Mouse (Mus musculus): ENCODE measurements around the gene Gp5. TPM values are rescaled to one million over a fixed set of nuclear protein-coding genes. Genes with fewer than 3 reads are reported as not detected.
"Not testable (repeated sequence)": the region's sequence is repeated elsewhere in the genome, so short reads cannot be mapped to it uniquely, and the experiment has no call there.

The Gp5 gene
- 0.29 and 0.62 TPM in 2 replicates for polyA plus RNA-seq (2014; fragmentation: Nextera tagmentation; extraction: Ambion mirVana)

DNA sequence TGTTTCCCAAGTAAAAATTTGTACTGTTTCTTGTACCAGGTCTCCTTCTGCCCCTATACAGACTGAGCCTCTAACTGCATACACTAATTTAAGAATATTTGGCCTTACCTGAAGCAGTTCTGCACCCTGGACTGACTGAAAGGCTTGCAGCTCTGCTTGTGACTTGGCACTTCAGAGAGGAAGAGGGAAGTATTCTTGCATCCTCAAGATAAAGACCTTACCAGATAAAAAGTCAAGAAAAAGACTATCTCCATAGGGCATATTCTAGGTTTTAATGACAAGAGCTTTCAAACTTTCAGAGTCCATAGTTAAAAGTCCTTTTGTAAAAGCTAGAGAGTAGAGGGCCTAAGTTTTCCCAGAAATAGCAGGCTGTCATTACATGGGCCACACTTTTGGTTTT lies at the start of gene Gp5:
TSS of gene Gp5 (minus strand) at position 133 of the 400 bp plus-strand sequence.
- no peaks in the 10 kb centered on the region for H3K36me3 ChIP-seq (ENCODE audit: control insufficient read depth, insufficient read depth, low read length)
- no peak within 1 kb of the TSS for H3K9ac ChIP-seq (replicated peaks; ENCODE audit: low read depth, low read length)
- H3K4me2 ChIP-seq (ENCODE audit: low read depth, low read length), result peak within 1 kb of the TSS; percentile 93
- H3K4me1 ChIP-seq (ENCODE audit: control insufficient read depth, insufficient read depth, low read length), result peaks cover 12% of the 10 kb centered on the region
- H3K4me3 ChIP-seq (ENCODE audit: low read depth, low read length), result peak within 1 kb of the TSS; percentile 46; the same call in 1 of the 2 replicates
- no peaks in the 10 kb centered on the region for H3K9me3 ChIP-seq (ENCODE audit: control insufficient read depth, low read length)
- no peak for ATAC-seq (ENCODE audit: low read depth)
- H3K27me3 ChIP-seq (ENCODE audit: control insufficient read depth, insufficient read depth, low read length), result peaks cover 22% of the 10 kb centered on the region
- no peak within 1 kb of the TSS for H3K27ac ChIP-seq (ENCODE audit: low read depth, low read length)

DNA sequence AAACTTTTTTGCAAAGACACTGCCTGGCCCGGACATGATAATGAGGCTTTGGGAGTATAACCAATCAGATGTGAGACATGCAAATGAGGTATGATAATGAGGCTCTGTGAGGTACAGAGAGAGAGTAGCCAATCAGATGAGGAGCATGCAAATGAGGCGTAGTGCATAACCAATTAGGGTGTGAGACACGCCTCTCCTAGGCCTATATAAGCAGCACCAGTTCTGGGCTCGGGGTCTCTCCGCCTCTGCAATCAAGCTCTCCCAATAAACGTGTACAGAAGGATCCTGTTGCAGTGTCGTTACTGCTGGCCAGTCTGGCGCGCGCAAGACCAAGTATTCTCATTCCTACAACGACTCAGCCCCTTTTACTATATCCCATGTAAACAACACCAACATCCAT lies 42.9 kb upstream of the Gp5 start:
- H3K9ac ChIP-seq (replicated peaks; ENCODE audit: low read depth, low read length); H3K4me2 ChIP-seq (ENCODE audit: low read depth, low read length); H3K27me3 ChIP-seq (ENCODE audit: control insufficient read depth, insufficient read depth, low read length); ATAC-seq (ENCODE audit: low read depth); H3K27ac ChIP-seq (ENCODE audit: low read depth, low read length); H3K4me1 ChIP-seq (ENCODE audit: control insufficient read depth, insufficient read depth, low read length); H3K4me3 ChIP-seq (ENCODE audit: low read depth, low read length); H3K36me3 ChIP-seq (ENCODE audit: control insufficient read depth, insufficient read depth, low read length); H3K9me3 ChIP-seq (ENCODE audit: control insufficient read depth, low read length): not testable (repeated sequence)
- WGBS, result 94% methylated on average over 11 of the region's 11 CpGs

DNA sequence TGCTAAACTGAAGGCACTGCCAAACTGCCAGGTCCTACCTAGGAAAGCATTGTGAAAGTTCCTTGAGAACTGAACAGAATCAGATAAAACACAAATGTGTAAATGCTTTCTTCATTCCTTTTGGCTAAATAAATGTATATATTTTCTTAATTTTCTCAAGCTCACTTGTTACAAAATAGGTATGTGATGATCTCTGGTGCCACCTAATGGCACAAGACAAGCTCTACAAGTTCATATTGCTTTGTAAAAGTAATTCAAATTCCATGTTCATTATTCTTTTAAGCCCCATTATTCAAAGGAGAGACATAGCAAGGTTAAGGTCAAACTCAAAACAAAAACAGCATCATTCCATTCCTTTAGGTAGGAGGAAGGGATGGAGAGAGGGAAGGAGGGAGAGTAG lies 3.7 kb upstream of the Gp5 start:
- Histone ChIP-seq H3K4me2 (ENCODE audit: low read depth, low read length) (no peak overlapping the region), H3K9ac (replicated peaks; ENCODE audit: low read depth, low read length) (no peak overlapping the region), H3K27ac (ENCODE audit: low read depth, low read length) (no peak overlapping the region), H3K4me3 (ENCODE audit: low read depth, low read length) (no peak overlapping the region), H3K27me3 (ENCODE audit: control insufficient read depth, insufficient read depth, low read length) (peaks cover 12% of the 10 kb centered on the region), H3K4me1 (ENCODE audit: control insufficient read depth, insufficient read depth, low read length) (0 out of 2 replicates have a peak, but pooled peaks cover 3% of the 10 kb centered on the region), H3K36me3 (ENCODE audit: control insufficient read depth, insufficient read depth, low read length) (no peaks in the 10 kb centered on the region), H3K9me3 (ENCODE audit: control insufficient read depth, low read length) (no peaks in the 10 kb centered on the region)
- ATAC-seq (ENCODE audit: low read depth), result no peak

DNA sequence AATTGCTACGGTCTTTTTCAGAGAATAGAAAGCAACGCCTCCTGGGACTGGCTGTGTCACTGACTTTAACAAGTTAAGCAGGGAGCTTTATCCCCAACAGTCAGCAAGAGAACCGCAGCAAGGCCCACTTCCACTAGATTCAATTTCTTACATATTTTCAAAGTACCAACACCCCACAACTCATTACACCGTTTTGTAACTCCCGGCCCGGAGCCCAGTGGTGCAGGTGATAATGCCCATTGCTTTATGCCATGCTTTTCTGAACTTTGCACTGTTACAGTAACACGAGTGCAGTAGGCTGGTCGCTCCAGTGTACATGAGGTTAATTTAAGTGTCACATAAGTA lies 436 bp downstream of the Gp5 start:
- H3K4me2 ChIP-seq (ENCODE audit: low read depth, low read length), result no peak overlapping the region; the same call in 1 of the 2 replicates
- 55% methylated on average over 8 of the region's 8 CpGs for WGBS
- no peak overlapping the region for H3K27ac ChIP-seq (ENCODE audit: low read depth, low read length)
- H3K4me3 ChIP-seq (ENCODE audit: low read depth, low read length), result no peak overlapping the region
- no peak for ATAC-seq (ENCODE audit: low read depth)
- H3K27me3 ChIP-seq (ENCODE audit: control insufficient read depth, insufficient read depth, low read length), result peaks cover 22% of the 10 kb centered on the region
- H3K9me3 ChIP-seq (ENCODE audit: control insufficient read depth, low read length), result no peaks in the 10 kb centered on the region
- H3K9ac ChIP-seq (replicated peaks; ENCODE audit: low read depth, low read length), result no peak overlapping the region
- peaks cover 12% of the 10 kb centered on the region for H3K4me1 ChIP-seq (ENCODE audit: control insufficient read depth, insufficient read depth, low read length)
- H3K36me3 ChIP-seq (ENCODE audit: control insufficient read depth, insufficient read depth, low read length), result no peaks in the 10 kb centered on the region

DNA sequence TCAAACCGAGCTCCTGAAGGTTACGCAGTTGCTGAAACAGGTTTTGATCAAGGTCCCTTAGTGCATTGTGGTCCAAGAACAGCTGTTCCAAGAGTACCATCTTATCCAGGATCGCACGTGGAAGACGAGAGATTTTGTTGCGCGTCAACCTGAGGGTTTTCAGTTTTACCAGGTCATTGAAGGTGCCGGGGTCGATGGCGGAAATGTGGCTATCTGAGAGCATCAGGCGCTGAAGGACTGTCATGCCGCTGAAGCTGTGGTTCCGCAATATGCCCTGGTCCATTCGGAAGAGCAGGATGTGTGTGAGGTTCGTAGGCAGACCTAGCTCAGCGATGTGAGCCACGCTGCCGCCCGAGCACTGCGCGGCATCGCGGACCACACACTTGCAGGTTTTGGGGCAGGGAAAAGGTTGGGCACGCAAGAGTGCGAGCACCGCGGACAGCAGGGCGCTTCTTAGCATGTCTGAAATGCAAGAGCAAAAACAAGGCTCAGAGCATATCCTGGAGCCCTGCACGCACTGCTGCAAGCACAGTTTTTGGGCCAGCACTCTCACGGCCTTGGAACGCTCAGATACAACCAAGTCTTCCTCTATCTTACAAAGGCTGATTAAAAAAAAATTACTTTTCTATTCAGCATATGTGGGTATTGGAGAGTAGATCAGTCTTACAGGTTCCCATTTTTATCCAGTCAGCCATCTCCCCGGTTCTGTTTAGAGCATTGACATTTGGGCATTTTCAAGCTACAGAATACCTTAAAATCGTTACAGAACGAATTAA lies 996 bp downstream of the Gp5 start:
- Histone ChIP-seq H3K4me3 (ENCODE audit: low read depth, low read length) (peak overlapping the region; percentile 46), H3K9ac (replicated peaks; ENCODE audit: low read depth, low read length) (peak overlapping the region; percentile 56; the same call in 1 of the 2 replicates), H3K4me1 (ENCODE audit: control insufficient read depth, insufficient read depth, low read length) (peaks cover 12% of the 10 kb centered on the region), H3K4me2 (ENCODE audit: low read depth, low read length) (peak overlapping the region; percentile 93), H3K27me3 (ENCODE audit: control insufficient read depth, insufficient read depth, low read length) (peaks cover 22% of the 10 kb centered on the region), H3K9me3 (ENCODE audit: control insufficient read depth, low read length) (no peaks in the 10 kb centered on the region), H3K36me3 (ENCODE audit: control insufficient read depth, insufficient read depth, low read length) (no peaks in the 10 kb centered on the region), H3K27ac (ENCODE audit: low read depth, low read length) (no peak overlapping the region)
- 3% methylated on average over 34 of the region's 34 CpGs for WGBS
- ATAC-seq (ENCODE audit: low read depth), result peak; percentile 1; the same call in 1 of the 2 replicates

DNA sequence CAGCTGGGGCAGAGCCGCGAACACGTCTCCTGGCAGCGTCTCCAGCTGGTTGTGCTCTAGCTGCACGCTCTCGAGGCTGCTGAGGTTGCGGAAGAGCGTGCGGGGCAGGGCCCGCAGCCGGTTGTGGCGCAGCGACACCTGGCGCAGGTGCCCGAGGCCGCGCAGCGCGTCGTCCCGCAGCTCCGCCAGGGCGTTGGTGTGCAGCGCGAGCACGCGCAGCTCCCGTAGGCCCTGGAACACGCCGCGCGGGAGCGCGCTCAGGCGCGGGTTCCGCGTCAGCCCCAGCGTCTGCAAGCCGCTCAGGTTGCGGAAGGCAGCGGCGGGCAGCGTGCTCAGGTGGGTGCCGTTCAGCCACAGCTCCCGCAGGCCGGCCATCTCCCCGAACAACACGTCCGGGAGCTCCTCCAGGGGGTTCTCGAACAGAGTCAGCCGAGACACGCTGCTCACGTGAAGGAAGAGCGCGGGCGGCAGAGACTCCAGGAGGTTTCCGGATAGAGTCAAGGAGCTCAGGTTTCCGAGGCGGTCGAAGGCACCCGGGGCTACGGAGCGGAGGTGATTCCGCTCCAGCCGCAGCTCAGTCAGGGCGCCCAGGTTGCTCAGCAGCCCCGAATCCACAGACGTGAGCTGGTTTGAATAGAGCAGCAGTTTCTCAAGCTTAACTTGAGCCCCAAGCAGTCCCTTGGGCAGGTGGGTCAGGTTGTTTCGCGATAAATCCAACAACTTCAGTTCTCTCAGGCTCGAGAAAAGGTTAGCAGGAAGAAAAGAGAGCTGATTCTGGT lies 1.8 kb downstream of the Gp5 start:
- ATAC-seq (ENCODE audit: low read depth), result peak; percentile 82
- Histone ChIP-seq H3K27me3 (ENCODE audit: control insufficient read depth, insufficient read depth, low read length) (peaks cover 22% of the 10 kb centered on the region), H3K4me3 (ENCODE audit: low read depth, low read length) (peak overlapping the region; percentile 46), H3K36me3 (ENCODE audit: control insufficient read depth, insufficient read depth, low read length) (no peaks in the 10 kb centered on the region), H3K9me3 (ENCODE audit: control insufficient read depth, low read length) (no peaks in the 10 kb centered on the region), H3K4me2 (ENCODE audit: low read depth, low read length) (peak overlapping the region; percentile 93), H3K4me1 (ENCODE audit: control insufficient read depth, insufficient read depth, low read length) (peaks cover 12% of the 10 kb centered on the region), H3K27ac (ENCODE audit: low read depth, low read length) (no peak overlapping the region), H3K9ac (replicated peaks; ENCODE audit: low read depth, low read length) (peak overlapping the region; percentile 56)
- 1% methylated on average over 70 of the region's 72 CpGs for WGBS

DNA sequence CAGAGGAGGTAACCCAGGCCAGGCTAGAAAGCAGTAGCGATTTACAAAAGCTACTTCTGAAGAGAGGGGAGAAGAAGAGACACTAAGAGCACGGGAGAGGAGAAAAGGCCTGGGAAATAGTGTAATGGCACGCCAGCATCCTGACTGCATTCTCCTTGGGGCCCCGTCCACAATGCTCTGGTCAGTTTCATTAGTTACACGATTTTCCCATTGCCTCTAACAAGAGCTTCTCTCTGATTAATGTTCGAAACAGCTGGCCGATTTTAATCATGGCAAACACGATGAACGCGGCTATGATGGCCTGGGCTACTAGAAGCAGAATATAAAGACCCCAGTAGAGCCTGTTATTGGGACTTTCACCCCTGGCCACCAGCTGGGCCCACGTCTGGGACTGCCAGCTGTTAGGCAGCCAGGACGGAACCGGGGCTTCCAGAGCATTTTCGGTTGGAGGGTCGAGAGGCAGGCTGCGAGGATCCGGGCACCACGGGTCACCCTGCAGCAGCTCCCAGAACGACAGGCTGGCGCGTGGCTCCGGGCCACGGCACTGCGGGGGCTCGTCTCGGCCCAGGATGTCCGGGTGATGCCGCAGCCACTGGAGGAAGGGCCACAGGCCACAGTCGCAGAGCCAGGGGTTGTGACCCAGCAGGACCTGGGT lies 2.5 kb downstream of the Gp5 start:
- H3K36me3 ChIP-seq (ENCODE audit: control insufficient read depth, insufficient read depth, low read length), result no peaks in the 10 kb centered on the region
- whole genome bisulfite sequencing, result 9% methylated on average over 29 of the region's 29 CpGs
- H3K27me3 ChIP-seq (ENCODE audit: control insufficient read depth, insufficient read depth, low read length), result peaks cover 22% of the 10 kb centered on the region
- H3K9me3 ChIP-seq (ENCODE audit: control insufficient read depth, low read length), result no peaks in the 10 kb centered on the region
- peaks cover 12% of the 10 kb centered on the region for H3K4me1 ChIP-seq (ENCODE audit: control insufficient read depth, insufficient read depth, low read length)
- 0 out of 2 replicates have a peak, but pooled peaks have one; percentile 13 for ATAC-seq (ENCODE audit: low read depth)
- H3K4me2 ChIP-seq (ENCODE audit: low read depth, low read length), result peak overlapping the region; percentile 93
- peak overlapping the region; percentile 46 for H3K4me3 ChIP-seq (ENCODE audit: low read depth, low read length)
- no peak overlapping the region for H3K27ac ChIP-seq (ENCODE audit: low read depth, low read length)
- peak overlapping the region; percentile 56 for H3K9ac ChIP-seq (replicated peaks; ENCODE audit: low read depth, low read length)

DNA sequence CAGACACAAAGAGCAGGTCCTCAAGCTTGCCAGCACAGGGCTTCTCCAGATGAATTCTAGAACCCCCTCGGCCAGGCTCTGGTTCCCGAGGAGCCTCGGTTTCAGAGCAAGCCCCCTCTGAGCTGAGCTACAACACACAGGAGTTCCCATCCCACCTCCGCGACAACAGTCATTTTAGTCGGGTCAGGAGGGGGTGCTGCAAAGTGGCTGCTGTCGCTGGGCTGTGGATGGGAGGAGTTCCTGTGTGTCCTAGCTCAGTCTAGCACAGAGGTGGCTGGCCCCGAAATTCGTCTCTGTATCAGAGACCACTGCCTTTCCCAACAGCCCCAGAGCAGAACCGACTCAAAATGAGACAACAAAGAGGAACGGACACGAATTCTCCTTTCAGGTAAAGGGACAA lies 3.3 kb downstream of the Gp5 start:
- no peaks in the 10 kb centered on the region for H3K9me3 ChIP-seq (ENCODE audit: control insufficient read depth, low read length)
- no peak overlapping the region for H3K4me3 ChIP-seq (ENCODE audit: low read depth, low read length)
- ATAC-seq (ENCODE audit: low read depth), result no peak
- H3K27ac ChIP-seq (ENCODE audit: low read depth, low read length), result no peak overlapping the region
- H3K9ac ChIP-seq (replicated peaks; ENCODE audit: low read depth, low read length), result no peak overlapping the region
- H3K27me3 ChIP-seq (ENCODE audit: control insufficient read depth, insufficient read depth, low read length), result peaks cover 22% of the 10 kb centered on the region
- no peak overlapping the region for H3K4me2 ChIP-seq (ENCODE audit: low read depth, low read length)
- H3K36me3 ChIP-seq (ENCODE audit: control insufficient read depth, insufficient read depth, low read length), result no peaks in the 10 kb centered on the region
- WGBS, result 56% methylated on average over 12 of the region's 12 CpGs
- H3K4me1 ChIP-seq (ENCODE audit: control insufficient read depth, insufficient read depth, low read length), result peaks cover 12% of the 10 kb centered on the region

DNA sequence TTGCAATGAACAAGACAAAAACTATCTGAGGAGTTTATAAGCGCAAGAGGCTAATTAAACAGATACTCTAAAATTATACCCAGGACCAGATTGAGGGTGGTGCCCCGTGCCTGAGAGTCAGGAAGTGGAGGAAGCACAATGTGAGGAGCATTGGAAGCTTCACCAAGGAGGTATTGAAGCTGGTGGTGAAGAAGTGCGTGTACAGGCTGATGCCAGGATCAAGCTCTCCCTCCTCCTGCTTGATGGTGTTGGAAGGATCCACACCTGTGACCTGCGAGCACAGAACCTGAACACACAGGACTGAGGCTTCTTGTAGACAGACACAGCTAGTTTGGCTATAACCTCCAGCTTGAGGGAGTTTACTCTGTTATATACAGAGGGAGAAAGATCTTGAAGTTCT lies 4.5 kb downstream of the Gp5 start:
- Histone ChIP-seq H3K4me3 (ENCODE audit: low read depth, low read length) (no peak overlapping the region), H3K4me1 (ENCODE audit: control insufficient read depth, insufficient read depth, low read length) (peaks cover 12% of the 10 kb centered on the region), H3K4me2 (ENCODE audit: low read depth, low read length) (no peak overlapping the region), H3K27me3 (ENCODE audit: control insufficient read depth, insufficient read depth, low read length) (peaks cover 16% of the 10 kb centered on the region), H3K9ac (replicated peaks; ENCODE audit: low read depth, low read length) (no peak overlapping the region), H3K9me3 (ENCODE audit: control insufficient read depth, low read length) (no peaks in the 10 kb centered on the region), H3K27ac (ENCODE audit: low read depth, low read length) (no peak overlapping the region), H3K36me3 (ENCODE audit: control insufficient read depth, insufficient read depth, low read length) (no peaks in the 10 kb centered on the region)
- no peak for ATAC-seq (ENCODE audit: low read depth)
- WGBS, result 90% methylated on average over 4 of the region's 4 CpGs
